Mouse (Mus musculus) heart, embryonic 12.5 days (tissue): ENCODE results near the gene Map3k15. TPM values are rescaled to one million over a fixed set of nuclear protein-coding genes. Genes with fewer than 3 reads are reported as not detected.

ENCODE experiments used
- ATAC-seq: fragments of 200-750 bp; cut with Nextera tagmentation; 2 replicates; pipeline ENCODE4 v1.8.0; 2017; ENCODE audit warnings: moderate TSS enrichment, moderate library complexity; ENCODE audit not compliant: insufficient number of reproducible peaks, low FRiP score
- H3K27ac ChIP-seq: fragments of 300-500 bp; sonication (generic); 2 replicates; pipeline ENCODE4 v1.5.1; 2016; ENCODE audit warnings: mild to moderate bottlenecking, moderate library complexity; ENCODE audit not compliant: poor library complexity, severe bottlenecking
- H3K27me3 ChIP-seq: fragments of 300-500 bp; sonication (generic); replicated peaks from 2 replicates; pipeline ENCODE4 v1.6.1; 2016; ENCODE audit warnings: mild to moderate bottlenecking, moderate library complexity
- H3K36me3 ChIP-seq: fragments of 300-500 bp; sonication (generic); 2 replicates; pipeline ENCODE4 v1.6.1; 2016; ENCODE audit warnings: mild to moderate bottlenecking, moderate library complexity
- H3K4me1 ChIP-seq: fragments of 300-500 bp; sonication (generic); replicated peaks from 2 replicates; pipeline ENCODE4 v1.6.1; 2016; ENCODE audit warnings: mild to moderate bottlenecking
- H3K4me2 ChIP-seq: fragments of 300-500 bp; sonication (generic); 2 replicates; pipeline ENCODE4 v1.6.1; 2016; ENCODE audit warnings: mild to moderate bottlenecking, moderate library complexity
- H3K4me3 ChIP-seq: fragments of 300-500 bp; sonication (generic); 2 replicates; pipeline ENCODE4 v1.5.1; 2016; ENCODE audit warnings: mild to moderate bottlenecking
- H3K9ac ChIP-seq: fragments of 300-500 bp; sonication (generic); 2 replicates; pipeline ENCODE4 v1.6.1; 2016; ENCODE audit warnings: mild to moderate bottlenecking, moderate library complexity
- H3K9me3 ChIP-seq: fragments of 300-500 bp; sonication (generic); replicated peaks from 2 replicates; pipeline ENCODE4 v1.6.1; 2016; ENCODE audit warnings: mild to moderate bottlenecking, moderate library complexity
- WGBS: fragments of 180-500 bp; shearing (Covaris S2); methylation state at CpG from one replicate; pipeline ENCODE4 v1.1.7; 2016; 5-methylcytosine and 5-hydroxymethylcytosine counted together
- polyA plus RNA-seq: library from polyadenylated mRNA; unstranded; fragments of >200 nt; fragmentation: Nextera tagmentation; extraction: Ambion mirVana; gene quantifications from 2 replicates; pipeline ENCODE4 v1.2.1, GENCODE M21; 2016

Map3k15 gene
- polyA plus RNA-seq, 1 experiment from 2014 or later = 0.50 TPM

- Histone ChIP-seq H3K4me2 (no peak overlapping the region), H3K4me1 (no peaks in the 10 kb centered on the region), H3K36me3 (no peaks in the 10 kb centered on the region), H3K9me3 (no peaks in the 10 kb centered on the region), H3K27ac (no peak overlapping the region), H3K4me3 (no peak overlapping the region), H3K9ac (no peak overlapping the region), H3K27me3 (no peaks in the 10 kb centered on the region)
- no peak for ATAC-seq
- 46% methylated on average over 6 of the region's 6 CpGs for WGBS
Measured at GRCm38 (mm10) chrX:160166246-160166985, 178.2 kb downstream of the Map3k15 start.

GRCm38 (mm10) chrX:160170150-160170549, 181.9 kb downstream of the Map3k15 start:
- Histone ChIP-seq H3K4me1 (no peaks in the 10 kb centered on the region), H3K27ac (no peak overlapping the region), H3K9ac (no peak overlapping the region), H3K36me3 (no peaks in the 10 kb centered on the region), H3K27me3 (no peaks in the 10 kb centered on the region), H3K9me3 (no peaks in the 10 kb centered on the region), H3K4me2 (no peak overlapping the region), H3K4me3 (no peak overlapping the region)
- ATAC-seq = no peak
- 21% methylated on average over 3 of the region's 3 CpGs for WGBS

Other genes with a start within 250 kb of the Map3k15 start
- gene Pdha1, start 150.0 kb downstream of the Map3k15 start, polyA plus RNA-seq = 226 and 237 TPM in 2 replicates